In genomic region chr17:84656205-84656604, GRCm38 (mm10) we compare ENCODE assay signal across 26 mouse cellular contexts. TPM values are rescaled to one million over a fixed set of nuclear protein-coding genes. Genes with fewer than 3 reads are reported as not detected.
DNase-seq lines count a peak whose midpoint lies in the region; ATAC-seq lines count a peak whose summit lies in the region.
"Had no signal": no experiment of that assay in that cellular context is flagged by ENCODE, and none has a peak within 500 bp of the region (broad histone marks: within the 10 kb centered on the region; RNA-seq: fewer than 3 reads in every experiment).

No protein-coding gene starts in this region.

- H3K27me3 ChIP-seq in forebrain, embryonic 13.5 days, result no peaks in the 10 kb centered on the region
- H3K27me3 ChIP-seq in forebrain, embryonic 14.5 days (replicated peaks; ENCODE audit: control insufficient read depth, insufficient read depth, low read length), result no peaks in the 10 kb centered on the region
- H3K27me3 ChIP-seq in forebrain, embryonic 16.5 days (replicated peaks; ENCODE audit: control insufficient read depth, insufficient read depth, low read length), result no peaks in the 10 kb centered on the region
- no peaks in the 10 kb centered on the region for H3K27me3 ChIP-seq in hindbrain, embryonic 15.5 days
- H3K27me3 ChIP-seq in neural tube, embryonic 12.5 days (replicated peaks), result no peaks in the 10 kb centered on the region
- H3K27me3 ChIP-seq: heart, embryonic 15.5 days; kidney, embryonic 15.5 days; limb, embryonic 13.5 days; lung, embryonic 15.5 days; Patski had no signal

- H3K9ac ChIP-seq in forebrain, embryonic 13.5 days, result no peak overlapping the region; the same call in 1 of the 2 replicates
- H3K9ac ChIP-seq in forebrain, embryonic 14.5 days (ENCODE audit: low read length), result no peak overlapping the region
- no peak overlapping the region for H3K9ac ChIP-seq in forebrain, embryonic 16.5 days (replicated peaks; ENCODE audit: low read depth, low read length)
- H3K9ac ChIP-seq in hindbrain, embryonic 15.5 days, result no peak overlapping the region
- H3K9ac ChIP-seq in neural tube, embryonic 12.5 days, result no peak overlapping the region
- H3K9ac ChIP-seq: heart, embryonic 15.5 days; kidney, embryonic 15.5 days; limb, embryonic 13.5 days; liver, embryonic 14.5 days; lung, embryonic 15.5 days had no signal

- no peak for DNase-seq in forebrain, embryonic 14.5 days (ENCODE audit: low spot score)
- no peak for DNase-seq in kidney, adult 8-10 months
- DNase-seq in adrenal gland, adult 18-20 months (ENCODE audit: low spot score in 2 of 2), result no peak
- DNase-seq in left cerebral cortex, adult 11 months (ENCODE audit: low spot score), result no peak
- DNase-seq: adrenal gland, postnatal 14 days; heart, postnatal 4 days; lung, postnatal 4 days; right cerebral cortex, postnatal 14 days; spleen, adult 18-20 months; thymus, postnatal 36 days had no signal

- H3K4me2 ChIP-seq in forebrain, embryonic 13.5 days, result no peak overlapping the region
- no peak overlapping the region for H3K4me2 ChIP-seq in forebrain, embryonic 14.5 days (ENCODE audit: low read length)
- H3K4me2 ChIP-seq in forebrain, embryonic 16.5 days (ENCODE audit: low read length), result no peak overlapping the region
- no peak overlapping the region; the same call in 1 of the 2 replicates for H3K4me2 ChIP-seq in hindbrain, embryonic 15.5 days
- H3K4me2 ChIP-seq in neural tube, embryonic 12.5 days (replicated peaks), result peak overlapping the region; percentile 21; the same call in 1 of the 2 replicates
- H3K4me2 ChIP-seq: heart, embryonic 15.5 days; kidney, embryonic 15.5 days; limb, embryonic 13.5 days; lung, embryonic 15.5 days had no signal

- H3K9me3 ChIP-seq in forebrain, embryonic 13.5 days (replicated peaks), result no peaks in the 10 kb centered on the region
- H3K9me3 ChIP-seq in forebrain, embryonic 14.5 days (replicated peaks; ENCODE audit: control insufficient read depth, low read length), result no peaks in the 10 kb centered on the region
- no peaks in the 10 kb centered on the region for H3K9me3 ChIP-seq in forebrain, embryonic 16.5 days (ENCODE audit: control insufficient read depth, low read length)
- H3K9me3 ChIP-seq in hindbrain, embryonic 15.5 days, result no peaks in the 10 kb centered on the region
- no peaks in the 10 kb centered on the region for H3K9me3 ChIP-seq in neural tube, embryonic 12.5 days
- H3K9me3 ChIP-seq: heart, embryonic 15.5 days; kidney, embryonic 15.5 days; limb, embryonic 13.5 days; lung, embryonic 15.5 days had no signal

- no peak for ATAC-seq in forebrain, embryonic 13.5 days
- ATAC-seq in forebrain, embryonic 14.5 days, result no peak
- ATAC-seq in forebrain, embryonic 16.5 days, result 0 out of 2 replicates have a peak, but pooled peaks have one; percentile 8
- peak; percentile 59; the same call in 1 of the 2 replicates for ATAC-seq in hindbrain, embryonic 15.5 days (ENCODE audit: low FRiP score, low read depth)
- ATAC-seq in neural tube, embryonic 12.5 days (ENCODE audit: low FRiP score, low read depth), result peak; percentile 32; the same call in 1 of the 2 replicates
- ATAC-seq: CD4-positive, CD25-positive, alpha-beta regulatory T cell, adult 4 months; intestine, embryonic 16.5 days; Patski had no signal

- H3K36me3 ChIP-seq in forebrain, embryonic 13.5 days (ENCODE audit: poor library complexity, severe bottlenecking), result peaks cover 9% of the 10 kb centered on the region; the same call in 1 of the 2 replicates
- no peaks in the 10 kb centered on the region for H3K36me3 ChIP-seq in forebrain, embryonic 14.5 days (ENCODE audit: control insufficient read depth, insufficient read depth, low read length)
- H3K36me3 ChIP-seq in forebrain, embryonic 16.5 days (ENCODE audit: control insufficient read depth, insufficient read depth), result no peaks in the 10 kb centered on the region
- H3K36me3 ChIP-seq in hindbrain, embryonic 15.5 days, result peaks cover 4% of the 10 kb centered on the region; the same call in 1 of the 2 replicates
- no peaks in the 10 kb centered on the region for H3K36me3 ChIP-seq in neural tube, embryonic 12.5 days
- H3K36me3 ChIP-seq: heart, embryonic 15.5 days; lung, embryonic 15.5 days had no signal

- 0 out of 2 replicates have a peak, but pooled peaks cover 6% of the 10 kb centered on the region for H3K4me1 ChIP-seq in forebrain, embryonic 13.5 days
- H3K4me1 ChIP-seq in forebrain, embryonic 14.5 days (ENCODE audit: control insufficient read depth, insufficient read depth, low read length), result no peaks in the 10 kb centered on the region
- H3K4me1 ChIP-seq in forebrain, embryonic 16.5 days (replicated peaks; ENCODE audit: control insufficient read depth, insufficient read depth, low read length), result no peaks in the 10 kb centered on the region; the same call in 1 of the 2 replicates
- peaks cover 22% of the 10 kb centered on the region for H3K4me1 ChIP-seq in hindbrain, embryonic 15.5 days (replicated peaks)
- H3K4me1 ChIP-seq in neural tube, embryonic 12.5 days, result peaks cover 14% of the 10 kb centered on the region
- H3K4me1 ChIP-seq: heart, embryonic 15.5 days had no signal

- H3K27ac ChIP-seq in forebrain, embryonic 13.5 days, result 0 out of 2 replicates have a peak overlapping the region, but pooled peaks have one; percentile 10
- no peak overlapping the region for H3K27ac ChIP-seq in forebrain, embryonic 14.5 days (ENCODE audit: low read depth, low read length)
- 0 out of 2 replicates have a peak overlapping the region, but pooled peaks have one; percentile 5 for H3K27ac ChIP-seq in forebrain, embryonic 16.5 days (ENCODE audit: low read length)
- peak overlapping the region; percentile 56 for H3K27ac ChIP-seq in hindbrain, embryonic 15.5 days (replicated peaks)
- H3K27ac ChIP-seq in neural tube, embryonic 12.5 days, result 0 out of 2 replicates have a peak overlapping the region, but pooled peaks have one; percentile 9
- H3K27ac ChIP-seq: heart, embryonic 15.5 days; limb, embryonic 13.5 days; liver, embryonic 14.5 days; lung, embryonic 15.5 days had no signal

- no peak overlapping the region for H3K4me3 ChIP-seq in forebrain, embryonic 13.5 days
- no peak overlapping the region for H3K4me3 ChIP-seq in forebrain, embryonic 14.5 days (ENCODE audit: low read depth, low read length)
- no peak overlapping the region for H3K4me3 ChIP-seq in forebrain, embryonic 16.5 days (replicated peaks; ENCODE audit: low read length)
- no peak overlapping the region for H3K4me3 ChIP-seq in hindbrain, embryonic 15.5 days
- no peak overlapping the region for H3K4me3 ChIP-seq in neural tube, embryonic 12.5 days
- H3K4me3 ChIP-seq: heart, embryonic 15.5 days; kidney, embryonic 15.5 days; limb, embryonic 13.5 days; lung, embryonic 15.5 days had no signal

- WGBS in forebrain, embryonic 13.5 days, result 73% methylated on average over 5 of the region's 5 CpGs
- 86% methylated on average over 5 of the region's 5 CpGs for WGBS in forebrain, embryonic 14.5 days
- WGBS in forebrain, embryonic 16.5 days, result 80% methylated on average over 5 of the region's 5 CpGs
- WGBS in hindbrain, embryonic 15.5 days, result 52% methylated on average over 5 of the region's 5 CpGs
- 53% methylated on average over 5 of the region's 5 CpGs for WGBS in neural tube, embryonic 12.5 days

RNA-seq across cellular contexts. Expression of gene Abcg8, which starts 19.9 kb away (rescaled TPM):
- 0.09 and 0.37 TPM in 2 replicates for polyA plus RNA-seq in forebrain, embryonic 13.5 days (2015; fragmentation: Nextera tagmentation; extraction: Ambion mirVana)
- polyA plus RNA-seq in forebrain, embryonic 14.5 days (2014; fragmentation: Nextera tagmentation; extraction: Ambion mirVana), result 0.05 TPM in 1 of 2 replicates, not detected in the other
- not detected in 2 replicates for polyA plus RNA-seq in forebrain, embryonic 16.5 days (2015; fragmentation: Nextera tagmentation; extraction: Ambion mirVana)
- 0.10 and 0.13 TPM in 2 replicates for polyA plus RNA-seq in hindbrain, embryonic 15.5 days (2015; fragmentation: Nextera tagmentation; extraction: Ambion mirVana)
- not detected in 2 replicates for polyA plus RNA-seq in neural tube, embryonic 12.5 days (2016; fragmentation: Nextera tagmentation; extraction: Ambion mirVana)
- total RNA-seq in adrenal gland, adult 18-20 months (2021), result not detected
- total RNA-seq: gastrocnemius, adult 18-20 months; heart, postnatal 4 days; layer of hippocampus, postnatal 25 days; neutrophil, adult 5-6 weeks had no signal
- polyA plus RNA-seq: CD4-positive, CD25-positive, alpha-beta regulatory T cell, adult 4 months; heart, embryonic 15.5 days; limb, embryonic 13.5 days; lung, embryonic 15.5 days had no signal

RNA-seq across cellular contexts. Expression of gene Abcg5, which starts 26.6 kb away (rescaled TPM):
- polyA plus RNA-seq in forebrain, embryonic 13.5 days (2015; fragmentation: Nextera tagmentation; extraction: Ambion mirVana), result 4.1 and 4.3 TPM in 2 replicates
- polyA plus RNA-seq in forebrain, embryonic 14.5 days (2014; fragmentation: Nextera tagmentation; extraction: Ambion mirVana), result 3.6 and 4.1 TPM in 2 replicates
- 0.87 and 1.0 TPM in 2 replicates for polyA plus RNA-seq in forebrain, embryonic 16.5 days (2015; fragmentation: Nextera tagmentation; extraction: Ambion mirVana)
- 1.9 and 3.0 TPM in 2 replicates for polyA plus RNA-seq in hindbrain, embryonic 15.5 days (2015; fragmentation: Nextera tagmentation; extraction: Ambion mirVana)
- polyA plus RNA-seq in neural tube, embryonic 12.5 days (2016; fragmentation: Nextera tagmentation; extraction: Ambion mirVana), result 0.24 and 0.42 TPM in 2 replicates
- not detected for total RNA-seq in adrenal gland, adult 18-20 months (2021)
- total RNA-seq: gastrocnemius, adult 18-20 months; heart, postnatal 4 days; layer of hippocampus, postnatal 25 days; left cerebral cortex, postnatal 14 days; neutrophil, adult 5-6 weeks had no signal
- polyA plus RNA-seq: CD4-positive, CD25-positive, alpha-beta regulatory T cell, adult 4 months; heart, embryonic 15.5 days; Patski had no signal

RNA-seq across cellular contexts. Expression of gene Dync2li1, which starts 29.9 kb away (rescaled TPM):
- 30.6 and 35.9 TPM in 2 replicates for polyA plus RNA-seq in forebrain, embryonic 13.5 days (2015; fragmentation: Nextera tagmentation; extraction: Ambion mirVana)
- 42.5 and 43.3 TPM in 2 replicates for polyA plus RNA-seq in forebrain, embryonic 14.5 days (2014; fragmentation: Nextera tagmentation; extraction: Ambion mirVana)
- polyA plus RNA-seq in forebrain, embryonic 16.5 days (2015; fragmentation: Nextera tagmentation; extraction: Ambion mirVana), result 33.0 and 34.4 TPM in 2 replicates
- polyA plus RNA-seq in hindbrain, embryonic 15.5 days (2015; fragmentation: Nextera tagmentation; extraction: Ambion mirVana), result 33.9 and 36.7 TPM in 2 replicates
- 25.5 and 27.9 TPM in 2 replicates for polyA plus RNA-seq in neural tube, embryonic 12.5 days (2016; fragmentation: Nextera tagmentation; extraction: Ambion mirVana)
- 10 to 100 TPM; 22.5 to 28.0 TPM for total RNA-seq in adrenal gland, adult 18-20 months (2021)

Comparison
In these comparisons a context has a peak if more than half of its experiments do, and no peak if none do; other contexts are left out.
1. ATAC-seq: peak in forebrain, embryonic 16.5 days (single experiment), hindbrain, embryonic 15.5 days (single experiment) and neural tube, embryonic 12.5 days (single experiment); none in forebrain, embryonic 13.5 days (single experiment) and forebrain, embryonic 14.5 days (single experiment).